Mouse (Mus musculus) CH12F3 (cell line): ENCODE results near the gene Mkln1.

Experiments
- in situ Hi-C: fragments of 300-500 bp; cut with MboI; formaldehyde crosslinking; loops from 2 replicates; pipeline ENCODE4 v1.14.3; 2020; ENCODE audit warnings: low sequenced_read_pairs

The Mkln1 gene

DNA sequence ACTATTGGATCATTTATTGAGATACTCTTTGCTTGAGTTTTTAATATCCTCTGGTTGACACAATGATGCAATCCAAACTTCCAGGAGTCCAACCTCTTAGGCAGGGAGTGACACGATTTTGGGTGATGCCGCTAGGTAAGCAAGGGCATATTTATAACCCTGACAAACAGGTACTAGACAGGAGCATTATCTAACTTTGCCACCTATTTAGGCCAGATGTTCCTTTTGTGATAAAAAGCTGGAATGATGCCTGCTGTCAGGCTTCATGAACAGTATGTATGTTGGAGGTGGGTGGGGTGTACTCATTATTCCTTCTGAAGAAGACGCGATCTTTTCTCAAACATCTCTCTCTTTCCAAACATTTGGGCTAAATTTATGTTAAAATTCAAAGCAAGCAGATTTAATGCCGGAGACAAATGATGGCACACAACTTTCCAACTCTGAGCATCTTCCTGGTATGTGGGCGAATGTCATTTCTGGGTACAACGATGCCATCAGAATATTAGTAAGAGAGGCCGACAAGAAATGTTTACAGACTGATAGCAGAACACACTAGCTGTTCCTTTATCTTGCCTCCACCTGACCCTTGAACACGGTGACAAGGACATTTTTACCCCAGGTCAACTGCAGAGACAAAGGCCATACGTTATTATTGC is 632 bp upstream of the Mkln1 start:
- in situ Hi-C loops: no loop called here

DNA sequence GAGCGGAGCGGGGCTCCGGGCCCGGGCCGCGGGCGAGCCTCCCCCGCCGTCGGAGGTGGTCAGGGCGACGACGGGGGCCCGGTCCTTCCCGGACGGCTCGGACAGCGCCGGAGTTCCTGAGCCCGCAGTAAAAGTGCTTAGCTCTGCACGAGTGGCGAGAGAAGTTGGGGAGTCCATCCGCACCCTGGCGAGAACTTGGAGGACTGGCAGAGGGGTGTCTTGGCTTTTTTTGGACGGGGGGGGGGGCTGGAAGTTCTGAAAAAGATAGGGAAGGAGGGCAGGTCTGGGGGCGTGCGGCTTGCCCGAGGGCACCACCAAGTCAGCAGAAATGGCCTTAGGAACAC is 643 bp downstream of the Mkln1 start:
- in situ Hi-C loops: no loop called here

DNA sequence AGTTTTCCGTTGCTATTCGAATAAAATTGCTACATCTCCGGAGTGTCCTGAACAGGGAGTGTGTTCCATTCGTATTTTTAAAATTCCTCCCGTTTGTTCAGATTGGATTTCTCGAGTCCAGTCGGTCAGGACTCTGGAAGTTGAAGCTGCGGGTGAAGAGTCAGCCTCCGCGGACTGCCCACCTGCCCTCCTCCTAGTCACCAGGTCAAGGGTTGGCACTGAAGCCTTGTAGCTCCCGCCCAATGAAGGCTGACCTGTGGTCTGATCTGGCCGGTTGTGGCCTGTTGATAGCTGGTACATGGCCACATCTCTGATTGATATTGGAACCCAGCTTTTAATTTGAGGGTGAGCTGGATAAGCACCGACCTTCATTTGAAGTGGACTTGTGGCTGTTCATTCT is 1.0 kb downstream of the Mkln1 start:
- in situ Hi-C loops: no loop called here

DNA sequence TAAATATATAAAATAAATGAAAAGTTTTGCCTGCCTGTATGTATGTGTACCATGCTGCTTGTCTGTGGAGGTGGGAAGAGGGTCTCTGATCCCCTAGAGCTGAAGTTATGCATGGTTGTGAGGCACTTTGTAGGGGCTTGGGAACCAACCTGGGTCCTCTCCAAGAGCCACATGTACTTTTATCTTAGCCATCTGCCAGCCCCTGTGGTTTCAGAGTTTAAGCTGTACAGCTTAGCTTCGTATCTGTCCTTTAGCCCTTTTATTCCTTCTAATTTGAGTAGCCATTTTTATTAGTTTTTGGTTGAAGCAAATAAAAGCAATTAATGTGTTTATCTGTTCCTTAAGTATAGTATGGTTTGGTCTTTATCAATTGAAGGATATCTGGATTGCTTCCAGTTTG is 12.5 kb downstream of the Mkln1 start:
- in situ Hi-C loops: no loop called here

DNA sequence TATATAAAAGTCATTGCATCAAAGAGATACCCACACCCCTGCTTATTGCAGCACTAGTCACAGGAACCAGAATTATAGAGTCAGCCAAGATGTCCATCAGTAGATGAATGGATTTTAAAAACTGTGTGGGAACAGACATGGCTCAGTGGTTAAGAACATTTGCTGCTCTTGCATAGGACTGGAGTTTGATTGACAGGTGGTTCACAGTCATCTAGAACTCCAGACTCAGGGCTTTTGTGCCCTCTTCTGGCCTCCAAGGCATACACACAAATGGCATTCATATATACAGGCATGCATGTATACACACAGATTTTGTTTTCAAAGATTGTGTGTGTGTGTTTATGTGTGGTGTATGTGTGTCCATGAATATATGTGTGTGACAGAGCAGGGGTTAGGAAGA is 14.0 kb downstream of the Mkln1 start:
- in situ Hi-C loops: no loop called here

DNA sequence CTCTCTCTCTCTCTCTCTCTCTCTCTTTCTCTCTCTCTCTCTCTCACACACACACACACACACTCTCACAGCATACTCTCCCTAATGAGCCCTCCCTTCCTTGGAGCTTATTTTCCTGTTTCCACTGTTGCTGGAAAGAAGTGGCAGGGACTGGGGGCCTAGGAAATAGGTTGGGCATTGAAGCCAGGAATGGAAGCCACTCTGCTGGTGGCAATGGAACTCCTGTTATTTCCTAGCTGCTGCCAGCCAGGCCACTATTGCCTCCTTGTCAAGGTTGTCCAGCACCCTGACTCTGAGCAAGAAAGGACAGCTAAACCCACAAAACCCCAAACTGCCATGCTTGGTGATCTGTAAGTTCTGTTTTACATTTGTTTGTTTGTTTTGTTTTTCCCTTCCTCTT is 15.0 kb downstream of the Mkln1 start:
- in situ Hi-C loops: no loop called here

DNA sequence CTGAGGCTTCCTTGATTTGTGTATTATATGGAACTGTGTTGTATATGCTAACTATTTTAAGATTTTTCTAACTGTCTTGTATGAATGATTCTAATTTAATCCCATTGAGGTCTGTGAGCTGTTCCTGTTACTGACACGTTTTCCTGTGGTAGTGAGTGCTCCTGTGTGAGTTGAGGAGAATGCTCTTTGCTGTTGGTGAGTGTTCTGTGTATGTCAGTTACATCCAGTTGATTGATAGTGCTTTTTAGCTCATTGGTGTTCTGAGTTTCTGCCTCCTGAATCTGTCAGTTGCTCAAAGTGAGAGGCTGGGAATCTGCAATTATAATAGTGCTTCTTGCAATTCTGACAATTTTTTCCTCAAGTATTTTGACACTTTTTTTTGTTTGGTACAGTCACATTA is 15.8 kb downstream of the Mkln1 start:
- in situ Hi-C loops: no loop called here

DNA sequence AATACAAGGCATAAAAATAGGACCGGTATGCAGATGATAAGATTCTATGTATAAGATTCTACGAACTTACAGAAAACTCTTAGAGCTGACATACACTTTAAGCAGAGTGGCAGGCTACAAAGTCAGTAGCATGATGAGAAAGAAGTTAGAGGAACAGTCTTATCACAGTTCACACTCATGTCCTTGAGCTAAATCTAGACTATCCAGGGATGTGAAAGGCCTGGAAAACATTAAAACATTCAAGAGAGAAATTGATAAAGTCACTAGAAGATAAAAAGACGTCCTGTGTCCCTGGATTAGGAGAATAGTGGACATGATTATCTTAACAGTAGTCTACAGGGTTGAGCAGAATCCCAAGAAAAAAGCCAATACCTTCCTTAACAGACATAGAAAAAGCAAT is 26.9 kb downstream of the Mkln1 start:
- in situ Hi-C loops: no loop called here

DNA sequence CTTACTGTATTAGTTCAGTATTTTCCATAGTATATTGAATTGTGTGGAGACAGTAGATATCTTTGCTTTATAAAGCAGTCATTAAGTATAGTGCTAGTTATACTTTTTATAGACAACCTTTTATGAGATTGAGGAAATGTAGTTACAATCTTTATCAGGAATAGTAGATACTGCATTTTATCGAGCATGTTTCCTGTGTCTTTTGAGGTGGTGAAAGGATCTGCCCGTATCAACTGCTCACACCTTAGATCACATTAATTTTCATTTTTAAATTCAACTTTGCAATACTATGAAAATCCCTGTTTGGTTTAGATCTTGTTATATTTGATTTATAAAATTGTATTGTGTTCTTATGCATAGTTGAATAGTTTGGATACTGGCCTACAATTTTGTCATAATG is 38.7 kb downstream of the Mkln1 start:
- in situ Hi-C loops: no loop called here

DNA sequence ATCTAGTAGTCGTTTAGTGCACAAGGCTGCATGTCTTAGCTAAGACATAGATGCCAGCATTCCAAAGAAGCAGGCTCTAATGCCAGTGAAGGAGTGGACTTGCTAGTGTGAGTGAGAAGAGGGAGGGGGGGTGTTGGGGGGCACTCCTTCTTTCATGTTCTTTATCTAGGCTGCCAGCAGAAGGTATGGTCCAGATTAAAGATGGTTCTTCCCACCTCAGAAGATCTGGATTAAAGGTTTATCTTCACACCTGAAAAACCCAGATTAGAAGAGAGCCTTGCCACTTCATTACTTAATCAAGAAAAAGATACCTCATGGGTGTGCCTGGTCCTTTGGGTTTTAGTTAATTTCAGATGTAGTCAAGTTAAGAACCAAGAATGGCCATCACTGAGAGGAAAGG is 46.7 kb downstream of the Mkln1 start:
- in situ Hi-C loops: no loop called here

DNA sequence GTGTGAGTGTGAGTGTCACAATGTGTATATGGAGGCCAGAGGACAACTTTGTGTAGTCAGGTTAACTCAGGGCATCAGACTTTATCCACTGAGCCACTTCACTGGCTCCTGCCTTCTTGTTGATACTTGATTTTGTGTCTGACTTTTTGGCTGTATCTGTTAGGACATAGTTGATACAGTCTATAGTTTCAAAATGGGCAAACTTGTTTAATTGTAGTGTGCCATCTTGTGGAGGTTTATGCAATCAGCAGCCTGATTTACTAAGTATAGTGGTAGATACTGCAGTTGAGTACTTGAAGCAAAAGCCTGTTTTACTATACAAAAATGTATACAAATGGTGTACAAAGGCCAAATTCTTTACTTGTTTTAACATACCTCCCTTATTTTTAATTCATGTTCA is 55.2 kb downstream of the Mkln1 start:
- in situ Hi-C loops: no loop called here

DNA sequence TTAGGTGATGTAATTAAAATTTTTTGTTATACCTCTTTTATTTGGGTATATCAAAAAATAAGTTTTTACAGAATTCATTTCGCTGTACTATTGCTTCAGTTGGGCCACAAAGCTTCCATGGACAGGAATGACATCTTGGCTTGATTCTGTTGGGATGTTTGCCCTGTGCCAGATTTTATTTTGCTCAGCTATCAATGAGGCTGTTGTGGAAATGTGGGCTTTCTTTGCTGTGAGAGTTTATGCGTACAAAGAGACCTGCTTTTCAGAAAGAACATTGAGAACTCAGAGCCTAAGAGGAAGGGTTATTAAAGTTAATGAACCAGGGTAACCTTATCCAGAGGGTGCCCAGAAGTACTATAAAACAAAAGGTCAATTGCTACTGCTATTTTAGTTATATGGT is 56.8 kb downstream of the Mkln1 start:
- in situ Hi-C loops: no loop called here

DNA sequence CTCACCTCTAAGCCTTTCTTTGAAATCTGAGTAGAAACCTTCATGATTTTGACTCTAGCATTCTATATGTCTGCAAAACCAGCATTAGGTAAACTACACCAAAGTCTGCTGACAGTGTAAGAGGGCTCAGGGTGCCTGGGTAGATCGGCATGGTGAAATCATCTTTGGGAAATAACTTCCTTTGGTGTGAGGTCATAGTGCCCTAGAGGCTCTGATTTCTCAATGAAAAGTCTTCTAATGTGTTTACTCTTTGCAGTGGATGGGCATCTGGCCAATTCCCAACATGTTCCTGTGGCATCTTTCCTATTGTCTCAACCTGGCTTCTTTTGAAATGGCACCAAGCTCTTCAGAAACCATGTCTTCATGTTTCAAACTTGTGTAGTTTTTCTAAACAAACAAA is 58.5 kb downstream of the Mkln1 start:
- in situ Hi-C loops: no loop called here

DNA sequence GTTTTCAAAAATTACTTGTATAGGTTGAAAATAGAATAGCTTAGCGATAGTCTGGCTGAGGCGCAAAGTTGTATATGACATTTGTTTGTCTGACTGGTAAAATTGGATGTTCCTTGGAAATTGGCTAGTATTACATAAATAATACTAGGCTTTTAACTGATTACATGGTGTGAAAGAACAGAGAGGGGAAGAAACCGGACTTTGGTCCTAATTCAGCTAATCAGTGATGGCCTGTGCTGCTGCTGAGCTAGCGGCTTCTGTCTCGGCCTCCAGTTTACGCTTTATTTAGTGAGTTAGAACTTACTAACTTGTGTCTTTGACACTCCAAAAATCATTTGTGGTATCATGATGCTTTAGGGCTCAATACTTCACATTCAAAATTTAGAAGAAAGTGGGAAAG is 70.9 kb downstream of the Mkln1 start:
- in situ Hi-C loops: no loop called here

DNA sequence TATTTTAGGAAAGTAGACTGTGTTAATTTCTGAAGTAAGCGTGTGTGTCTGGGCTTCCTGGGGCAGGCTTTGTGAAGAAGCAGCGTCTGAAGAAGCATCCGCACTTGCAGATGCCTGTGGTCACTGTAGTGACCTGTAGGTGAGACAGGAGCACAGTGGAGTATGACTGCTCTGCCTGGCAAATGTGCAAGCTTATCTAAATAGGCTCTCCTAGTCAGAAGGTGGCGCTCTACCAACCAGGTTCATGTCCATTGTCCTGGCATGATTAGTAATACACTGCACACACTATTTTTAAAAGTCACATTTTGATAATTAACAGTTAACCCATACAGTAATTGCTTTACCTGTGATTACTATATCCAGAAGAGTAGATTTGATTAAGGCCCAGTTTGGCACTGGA is 79.7 kb downstream of the Mkln1 start:
- in situ Hi-C loops: no loop called here

DNA sequence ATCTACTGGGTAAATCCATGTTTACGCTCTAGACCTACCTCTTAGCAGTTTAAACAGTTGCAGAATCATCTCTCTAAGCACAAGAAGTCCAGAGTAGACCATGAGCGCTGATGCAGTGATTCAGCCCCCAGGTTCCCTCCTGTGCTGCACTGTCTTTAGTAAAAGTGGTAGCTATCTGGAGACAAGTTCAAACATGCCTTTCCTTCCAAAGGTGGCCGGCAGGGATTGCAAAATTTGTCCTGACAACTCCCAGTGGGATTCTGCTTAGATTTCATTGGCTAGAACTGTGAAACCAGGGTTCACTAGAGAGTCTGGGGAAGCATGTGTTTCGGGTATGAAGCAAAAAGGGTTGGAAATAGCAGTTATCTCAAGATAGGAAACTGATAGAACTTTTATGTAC is 81.5 kb downstream of the Mkln1 start:
- in situ Hi-C loops: no loop called here

DNA sequence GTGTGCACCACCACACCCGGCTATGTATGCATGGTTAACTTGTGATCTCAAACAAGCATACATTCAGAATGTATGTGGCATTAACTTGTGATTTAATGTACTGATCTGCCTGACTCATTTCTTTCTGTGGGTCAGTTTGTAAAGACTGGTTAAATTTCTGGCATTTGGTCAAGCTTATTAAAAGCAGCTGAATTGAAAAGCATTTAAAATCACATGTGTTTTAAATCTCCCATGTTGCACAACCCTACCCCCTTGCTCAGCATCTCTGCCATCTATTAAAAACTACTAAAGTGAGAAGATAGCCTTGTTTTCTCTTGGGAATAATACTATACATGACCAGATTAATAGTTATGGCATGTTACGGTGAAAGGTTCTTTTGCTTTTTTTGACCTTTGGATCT is 88.1 kb downstream of the Mkln1 start:
- in situ Hi-C loops: no loop called here

DNA sequence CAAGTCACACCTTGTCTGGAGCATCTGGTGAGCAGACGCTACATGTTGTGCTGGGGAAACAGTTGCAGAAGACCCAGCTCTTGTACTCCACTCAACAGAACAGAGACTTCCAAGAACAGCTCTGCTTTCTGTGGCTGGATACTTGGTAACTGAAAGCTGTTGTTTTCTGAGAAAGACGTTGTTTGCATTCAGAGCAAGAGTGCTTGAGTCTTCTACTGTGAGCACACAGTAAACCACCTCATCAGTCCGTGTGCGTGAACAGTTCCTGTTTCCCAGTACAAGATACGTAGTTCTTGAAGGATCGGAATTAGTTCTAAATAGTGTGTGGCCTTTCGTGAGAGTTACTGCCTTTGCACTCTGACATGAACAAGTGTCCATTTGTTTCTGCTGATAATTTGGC is 91.4 kb downstream of the Mkln1 start:
- in situ Hi-C loops: no loop called here

DNA sequence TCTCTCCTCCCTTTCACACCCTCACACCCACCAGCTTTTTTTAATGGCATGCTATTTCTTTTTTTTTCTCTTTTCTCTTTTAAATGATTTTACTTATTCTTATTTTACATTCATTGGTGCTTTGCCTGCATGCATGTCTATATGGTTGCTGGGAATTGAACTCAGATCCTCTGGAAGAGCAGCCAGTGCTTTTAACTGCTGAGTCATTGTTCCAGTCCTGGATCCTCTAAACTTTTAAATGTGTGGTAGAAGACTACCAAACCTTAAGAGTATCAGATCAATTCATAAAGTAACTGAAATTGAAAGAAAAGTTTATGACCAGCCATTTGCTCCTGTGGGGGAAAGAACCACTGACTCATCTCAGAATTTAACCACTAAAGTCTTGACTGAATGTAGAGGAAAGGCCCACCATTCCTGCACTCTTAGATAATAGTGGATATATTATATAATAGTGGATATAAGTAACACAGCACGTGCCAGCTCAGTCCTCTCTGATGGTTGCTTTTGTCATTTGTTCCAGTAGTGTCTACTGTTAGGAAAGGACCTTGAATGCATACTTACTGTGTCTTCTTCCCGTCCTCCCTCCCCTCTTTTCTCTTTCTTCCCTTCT is 96.7 kb downstream of the Mkln1 start:
- in situ Hi-C loops: no loop called here

DNA sequence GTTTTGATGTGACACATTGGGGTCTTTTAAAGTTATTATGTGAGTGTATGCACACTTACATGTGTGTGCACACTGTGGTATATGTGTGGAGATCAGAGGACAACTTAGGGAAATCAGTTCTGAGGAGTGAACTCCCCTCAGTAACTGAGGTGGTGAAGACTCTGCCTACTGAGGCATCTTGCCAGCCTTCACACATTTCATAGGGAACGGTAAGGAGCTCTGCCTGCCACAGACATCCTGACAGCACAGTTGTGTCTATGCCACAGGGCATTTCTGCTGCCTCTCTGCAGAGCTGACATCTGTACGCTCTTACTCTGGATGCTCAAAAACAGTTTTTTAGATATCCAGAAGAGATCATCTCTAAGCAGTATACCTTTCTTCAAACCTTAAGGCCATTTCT is 97.7 kb downstream of the Mkln1 start:
- in situ Hi-C loops: no loop called here

DNA sequence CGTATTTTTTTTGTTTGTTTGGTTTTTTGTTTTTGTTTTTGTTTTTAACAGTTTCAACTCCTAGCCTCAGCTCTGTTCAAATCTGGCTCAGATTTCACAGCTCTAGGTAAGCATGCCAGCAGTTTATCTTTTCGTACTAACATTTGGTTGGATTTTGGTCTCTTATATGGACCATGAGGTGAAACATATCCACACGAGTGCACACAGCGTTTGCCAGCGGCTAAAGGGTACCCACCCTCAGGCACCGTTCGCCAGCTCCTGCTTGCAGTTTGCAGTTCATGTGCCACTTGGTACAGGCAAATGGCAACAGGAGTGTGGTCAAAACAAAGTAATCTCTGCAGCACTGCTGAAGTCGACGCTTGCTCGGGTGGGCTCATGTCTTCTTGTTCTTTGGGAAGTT is 101.3 kb downstream of the Mkln1 start:
- in situ Hi-C loops: no loop called here

DNA sequence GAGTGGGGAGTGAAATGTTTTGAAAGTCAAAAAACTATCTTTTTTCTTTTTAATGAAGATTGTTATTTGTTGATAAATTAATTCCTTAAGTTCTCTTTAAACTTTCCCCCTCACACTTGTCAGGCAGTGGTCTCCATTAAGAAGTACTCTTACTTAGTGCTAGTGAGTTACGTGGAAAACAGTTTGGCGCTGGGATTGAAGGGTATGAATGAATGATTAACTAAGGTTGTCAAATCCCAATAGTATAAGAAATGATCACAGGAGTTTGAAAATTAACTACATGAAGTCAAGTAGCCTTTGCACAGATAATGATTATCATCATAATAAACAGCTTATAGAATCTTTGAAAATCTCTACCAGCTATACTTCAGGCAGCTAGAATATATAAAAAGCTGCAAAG is 101.7 kb downstream of the Mkln1 start:
- in situ Hi-C loops: no loop called here

DNA sequence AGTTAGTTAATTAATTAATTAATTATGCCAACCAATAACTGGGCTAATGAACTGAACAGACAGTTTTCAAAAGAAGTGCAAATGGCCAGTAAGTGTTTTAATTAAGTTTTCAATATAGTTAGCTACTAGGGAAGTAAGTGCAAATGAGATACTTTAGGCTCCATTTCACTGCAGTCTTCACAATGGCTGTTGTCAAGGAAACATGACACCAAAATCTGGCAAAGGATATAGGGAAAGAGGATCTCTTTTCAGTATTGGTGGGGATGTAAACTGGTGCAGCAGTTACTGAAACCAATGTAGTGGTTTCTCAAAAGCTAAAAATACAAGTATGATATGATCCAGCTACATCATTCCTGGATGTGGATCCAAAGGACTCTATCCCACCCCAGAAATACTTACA is 102.2 kb downstream of the Mkln1 start:
- in situ Hi-C loops: no loop called here
